Mouse (Mus musculus) neural tube, embryonic 12.5 days (tissue): ENCODE measurements at regions not wholly inside any gene's neighbourhood (a gene's known extent, or its start where the extent isn't known, plus 50 kb on each side); places are given as distances from the start of the nearest gene placed in this dataset.
"Not testable (repeated sequence)": the region's sequence is repeated elsewhere in the genome, so short reads cannot be mapped to it uniquely, and the experiment has no call there.

Experiments
- ATAC-seq: fragments of 200-750 bp; cut with Nextera tagmentation; 2 replicates; pipeline ENCODE4 v1.8.0; 2017; ENCODE audit warnings: low read depth, mild to moderate bottlenecking, moderate TSS enrichment, moderate library complexity; ENCODE audit not compliant: low FRiP score
- H3K27ac ChIP-seq: fragments of 300-500 bp; sonication (generic); 2 replicates; pipeline ENCODE4 v1.5.1; 2016
- H3K27me3 ChIP-seq: fragments of 300-500 bp; sonication (generic); replicated peaks from 2 replicates; pipeline ENCODE4 v1.6.1; 2016; ENCODE audit warnings: mild to moderate bottlenecking
- H3K36me3 ChIP-seq: fragments of 300-500 bp; sonication (generic); 2 replicates; pipeline ENCODE4 v1.6.1; 2016; ENCODE audit warnings: mild to moderate bottlenecking
- H3K4me1 ChIP-seq: fragments of 300-500 bp; sonication (generic); 2 replicates; pipeline ENCODE4 v1.6.1; 2016
- H3K4me2 ChIP-seq: fragments of 300-500 bp; sonication (generic); replicated peaks from 2 replicates; pipeline ENCODE4 v1.6.1; 2016; ENCODE audit warnings: mild to moderate bottlenecking
- H3K4me3 ChIP-seq: fragments of 300-500 bp; sonication (generic); 2 replicates; pipeline ENCODE4 v1.5.1; 2016
- H3K9ac ChIP-seq: fragments of 300-500 bp; sonication (generic); 2 replicates; pipeline ENCODE4 v1.6.1; 2016; ENCODE audit warnings: mild to moderate bottlenecking
- H3K9me3 ChIP-seq: fragments of 300-500 bp; sonication (generic); 2 replicates; pipeline ENCODE4 v1.6.1; 2016; ENCODE audit warnings: mild to moderate bottlenecking
- WGBS: fragments of 180-500 bp; shearing (Covaris S2); methylation state at CpG from one replicate; pipeline ENCODE4 v1.1.7; 2016; 5-methylcytosine and 5-hydroxymethylcytosine counted together

GRCm38 (mm10) chr17:42956588-42956987 is 59.8 kb upstream of the Tnfrsf21 start:
- H3K27me3 ChIP-seq = no peaks in the 10 kb centered on the region
- H3K27ac ChIP-seq = no peak overlapping the region
- no peak overlapping the region for H3K4me2 ChIP-seq
- no peak overlapping the region for H3K4me3 ChIP-seq
- H3K4me1 ChIP-seq = no peaks in the 10 kb centered on the region
- no peak for ATAC-seq
- H3K36me3 ChIP-seq = no peaks in the 10 kb centered on the region
- 80% methylated on average over 5 of the region's 5 CpGs for WGBS
- no peaks in the 10 kb centered on the region for H3K9me3 ChIP-seq
- no peak overlapping the region for H3K9ac ChIP-seq

GRCm38 (mm10) chr17:42954722-42955121 is 61.6 kb upstream of the Tnfrsf21 start:
- Histone ChIP-seq H3K4me3 (no peak overlapping the region), H3K9ac (no peak overlapping the region), H3K27me3 (no peaks in the 10 kb centered on the region), H3K4me1 (no peaks in the 10 kb centered on the region), H3K36me3 (no peaks in the 10 kb centered on the region), H3K27ac (no peak overlapping the region), H3K9me3 (no peaks in the 10 kb centered on the region), H3K4me2 (no peak overlapping the region)
- no peak for ATAC-seq
- 50% methylated on average over 2 of the region's 2 CpGs for WGBS

- Histone ChIP-seq H3K36me3 (no peaks in the 10 kb centered on the region), H3K27ac (no peak overlapping the region), H3K4me2 (no peak overlapping the region), H3K9ac (no peak overlapping the region), H3K9me3 (no peaks in the 10 kb centered on the region), H3K4me3 (no peak overlapping the region), H3K27me3 (no peaks in the 10 kb centered on the region), H3K4me1 (no peaks in the 10 kb centered on the region)
- ATAC-seq = no peak
- 74% methylated on average over 2 of the region's 2 CpGs for WGBS
Observed at GRCm38 (mm10) chr17:42944453-42944852, 68.0 kb upstream of the Cd2ap start.

- Histone ChIP-seq H3K9me3 (no peaks in the 10 kb centered on the region), H3K27ac (no peak overlapping the region), H3K27me3 (no peaks in the 10 kb centered on the region), H3K4me2 (no peak overlapping the region), H3K9ac (no peak overlapping the region), H3K4me3 (no peak overlapping the region), H3K4me1 (no peaks in the 10 kb centered on the region), H3K36me3 (no peaks in the 10 kb centered on the region)
- 13% methylated on average over 9 of the region's 9 CpGs for WGBS
- peak; percentile 56; the same call in 1 of the 2 replicates for ATAC-seq
Observed at GRCm38 (mm10) chr17:42943272-42943696, 66.8 kb upstream of the Cd2ap start.

GRCm38 (mm10) chr17:42939476-42939875 is 63.0 kb upstream of the Cd2ap start:
- H3K4me1 ChIP-seq = no peaks in the 10 kb centered on the region
- 83% methylated on average over 7 of the region's 7 CpGs for WGBS
- H3K9me3 ChIP-seq = no peaks in the 10 kb centered on the region
- no peak overlapping the region for H3K4me3 ChIP-seq
- ATAC-seq = no peak
- H3K27me3 ChIP-seq = no peaks in the 10 kb centered on the region
- no peak overlapping the region for H3K4me2 ChIP-seq
- H3K27ac ChIP-seq = no peak overlapping the region
- no peaks in the 10 kb centered on the region for H3K36me3 ChIP-seq
- H3K9ac ChIP-seq = no peak overlapping the region

- no peak for ATAC-seq
- 73% methylated on average over 1 of the region's 1 CpGs for WGBS
- Histone ChIP-seq H3K4me3 (no peak overlapping the region), H3K27ac (no peak overlapping the region), H3K9me3 (no peaks in the 10 kb centered on the region), H3K9ac (no peak overlapping the region), H3K36me3 (no peaks in the 10 kb centered on the region), H3K4me1 (no peaks in the 10 kb centered on the region), H3K27me3 (no peaks in the 10 kb centered on the region), H3K4me2 (no peak overlapping the region)
Observed at GRCm38 (mm10) chr17:42938579-42938978, 62.1 kb upstream of the Cd2ap start.

GRCm38 (mm10) chr17:42937480-42937879 is 61.0 kb upstream of the Cd2ap start:
- ATAC-seq, H3K9ac ChIP-seq, H3K4me2 ChIP-seq, H3K36me3 ChIP-seq, H3K27me3 ChIP-seq, H3K27ac ChIP-seq, H3K4me3 ChIP-seq, H3K9me3 ChIP-seq, H3K4me1 ChIP-seq: not testable (repeated sequence)
- 89% methylated on average over 3 of the region's 3 CpGs for WGBS

- Histone ChIP-seq H3K27me3 (no peaks in the 10 kb centered on the region), H3K9ac (no peak overlapping the region), H3K9me3 (no peaks in the 10 kb centered on the region), H3K4me3 (no peak overlapping the region), H3K27ac (no peak overlapping the region), H3K36me3 (no peaks in the 10 kb centered on the region), H3K4me1 (no peaks in the 10 kb centered on the region), H3K4me2 (no peak overlapping the region)
- no peak for ATAC-seq
- 69% methylated on average over 3 of the region's 3 CpGs for whole genome bisulfite sequencing
Observed at GRCm38 (mm10) chr17:42934068-42934467, 57.6 kb upstream of the Cd2ap start.

GRCm38 (mm10) chr17:42933335-42934004 is 57.0 kb upstream of the Cd2ap start:
- no peak for ATAC-seq
- Histone ChIP-seq H3K36me3 (no peaks in the 10 kb centered on the region), H3K9ac (no peak overlapping the region), H3K4me2 (no peak overlapping the region), H3K9me3 (no peaks in the 10 kb centered on the region), H3K4me3 (no peak overlapping the region), H3K27me3 (no peaks in the 10 kb centered on the region), H3K27ac (no peak overlapping the region), H3K4me1 (no peaks in the 10 kb centered on the region)
- WGBS = 84% methylated on average over 7 of the region's 7 CpGs

GRCm38 (mm10) chr17:42927320-42927719 is 50.9 kb upstream of the Cd2ap start:
- Histone ChIP-seq H3K27me3 (no peaks in the 10 kb centered on the region), H3K4me1 (no peaks in the 10 kb centered on the region), H3K4me3 (no peak overlapping the region), H3K4me2 (no peak overlapping the region), H3K9me3 (no peaks in the 10 kb centered on the region), H3K27ac (no peak overlapping the region), H3K36me3 (no peaks in the 10 kb centered on the region), H3K9ac (no peak overlapping the region)
- ATAC-seq = no peak
- WGBS = 91% methylated on average over 4 of the region's 4 CpGs
